Mouse (Mus musculus) kidney, embryonic 15.5 days (tissue): ENCODE measurements around the gene Lhfpl2. TPM values are rescaled to one million over a fixed set of nuclear protein-coding genes. Genes with fewer than 3 reads are reported as not detected.
A peak's percentile ranks its signal among the peaks of the same experiment; 100 is the strongest.

Source experiments
- ATAC-seq: fragments of 200-750 bp; cut with Nextera tagmentation; replicated peaks from 2 replicates; pipeline ENCODE4 v1.8.0; 2017; ENCODE audit warnings: moderate TSS enrichment; ENCODE audit not compliant: low FRiP score
- H3K27ac ChIP-seq: fragments of 300-500 bp; sonication (generic); 2 replicates; pipeline ENCODE4 v1.5.1; 2015; ENCODE audit warnings: mild to moderate bottlenecking, inconsistent platforms
- H3K27me3 ChIP-seq: fragments of 300-500 bp; sonication (generic); 2 replicates; pipeline ENCODE4 v1.6.1; 2015; ENCODE audit warnings: inconsistent platforms
- H3K36me3 ChIP-seq: fragments of 300-500 bp; sonication (generic); 2 replicates; pipeline ENCODE4 v1.6.1; 2015; ENCODE audit warnings: inconsistent platforms
- H3K4me1 ChIP-seq: fragments of 300-500 bp; sonication (generic); 2 replicates; pipeline ENCODE4 v1.6.1; 2015; ENCODE audit warnings: inconsistent platforms
- H3K4me2 ChIP-seq: fragments of 300-500 bp; sonication (generic); 2 replicates; pipeline ENCODE4 v1.6.1; 2015; ENCODE audit warnings: moderate library complexity, mild to moderate bottlenecking, inconsistent platforms
- H3K4me3 ChIP-seq: fragments of 300-500 bp; sonication (generic); replicated peaks from 2 replicates; pipeline ENCODE4 v1.5.1; 2015; ENCODE audit warnings: mild to moderate bottlenecking, inconsistent platforms
- H3K9ac ChIP-seq: fragments of 300-500 bp; sonication (generic); 2 replicates; pipeline ENCODE4 v1.6.1; 2015; ENCODE audit warnings: mild to moderate bottlenecking, inconsistent platforms
- H3K9me3 ChIP-seq: fragments of 300-500 bp; sonication (generic); replicated peaks from 2 replicates; pipeline ENCODE4 v1.6.1; 2016; ENCODE audit warnings: inconsistent platforms
- WGBS: fragments of 180-500 bp; shearing (Covaris S2); methylation state at CpG from one replicate; pipeline ENCODE4 v1.1.7; 2015; ENCODE audit warnings: mixed read lengths; 5-methylcytosine and 5-hydroxymethylcytosine counted together
- polyA plus RNA-seq: library from polyadenylated mRNA; unstranded; fragments of >200 nt; fragmentation: Nextera tagmentation; extraction: Ambion mirVana; gene quantifications from 2 replicates; pipeline ENCODE4 v1.2.1, GENCODE M21; 2015

Lhfpl2 gene
- polyA plus RNA-seq, 1 experiment from 2014 or later, result 89.1 TPM

- Histone ChIP-seq H3K27me3 (no peaks in the 10 kb centered on the region), H3K9me3 (no peaks in the 10 kb centered on the region), H3K4me2 (no peak overlapping the region), H3K9ac (no peak overlapping the region), H3K4me1 (peaks cover 78% of the 10 kb centered on the region), H3K36me3 (peaks cover 25% of the 10 kb centered on the region), H3K27ac (no peak overlapping the region), H3K4me3 (no peak overlapping the region)
- WGBS, result 73% methylated on average over 10 of the region's 10 CpGs
- ATAC-seq, result no peak
These were observed 43.5 kb downstream of the Lhfpl2 start for GRCm38 (mm10) chr13:94101020-94101571.

DNA sequence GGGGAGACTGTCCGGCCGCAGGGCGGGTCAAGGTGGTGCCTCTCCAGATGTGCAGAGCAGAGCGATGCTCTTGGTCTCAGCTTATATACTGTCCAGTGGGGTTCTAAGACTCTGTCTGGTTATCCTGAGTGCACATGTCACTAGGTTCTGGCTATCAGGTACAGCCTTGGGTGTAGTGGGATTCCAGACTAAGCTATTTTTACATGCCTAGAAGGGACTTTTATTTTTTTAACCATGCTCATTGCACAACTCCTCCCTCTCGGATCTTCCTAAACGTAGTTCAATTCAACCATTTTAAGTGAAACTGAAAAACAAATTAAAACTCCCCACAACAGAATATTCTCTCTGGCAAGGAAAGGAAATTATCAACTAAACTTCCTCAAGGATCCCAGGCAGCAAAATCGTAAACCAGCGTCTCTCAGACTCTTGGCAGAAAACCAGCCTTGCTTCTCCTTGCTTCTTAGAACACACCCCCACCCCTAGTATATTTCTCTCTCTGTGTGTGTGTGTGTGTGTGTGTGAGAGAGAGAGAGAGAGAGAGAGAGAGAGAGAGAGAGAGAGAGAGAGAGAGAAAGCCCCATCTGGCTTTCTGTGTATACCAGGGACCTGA is 47.4 kb downstream of the Lhfpl2 start:
- WGBS, result 62% methylated on average over 8 of the region's 8 CpGs
- 0 out of 2 replicates have a peak, but pooled peaks have one; percentile 31 for ATAC-seq
- no peak overlapping the region for H3K9ac ChIP-seq
- no peaks in the 10 kb centered on the region for H3K27me3 ChIP-seq
- 0 out of 2 replicates have a peak overlapping the region, but pooled peaks have one; percentile 33 for H3K27ac ChIP-seq
- H3K9me3 ChIP-seq, result no peaks in the 10 kb centered on the region
- H3K4me2 ChIP-seq, result no peak overlapping the region
- peaks cover 38% of the 10 kb centered on the region for H3K36me3 ChIP-seq
- H3K4me1 ChIP-seq, result peaks cover 41% of the 10 kb centered on the region
- H3K4me3 ChIP-seq, result no peak overlapping the region

- Histone ChIP-seq H3K27me3 (no peaks in the 10 kb centered on the region), H3K4me3 (no peak overlapping the region), H3K27ac (no peak overlapping the region), H3K4me1 (peaks cover 30% of the 10 kb centered on the region), H3K9me3 (no peaks in the 10 kb centered on the region), H3K4me2 (no peak overlapping the region), H3K9ac (no peak overlapping the region), H3K36me3 (peaks cover 49% of the 10 kb centered on the region)
- WGBS, result 73% methylated on average over 8 of the region's 8 CpGs
- no peak for ATAC-seq
These were observed 48.8 kb downstream of the Lhfpl2 start for GRCm38 (mm10) chr13:94106431-94106830.

DNA sequence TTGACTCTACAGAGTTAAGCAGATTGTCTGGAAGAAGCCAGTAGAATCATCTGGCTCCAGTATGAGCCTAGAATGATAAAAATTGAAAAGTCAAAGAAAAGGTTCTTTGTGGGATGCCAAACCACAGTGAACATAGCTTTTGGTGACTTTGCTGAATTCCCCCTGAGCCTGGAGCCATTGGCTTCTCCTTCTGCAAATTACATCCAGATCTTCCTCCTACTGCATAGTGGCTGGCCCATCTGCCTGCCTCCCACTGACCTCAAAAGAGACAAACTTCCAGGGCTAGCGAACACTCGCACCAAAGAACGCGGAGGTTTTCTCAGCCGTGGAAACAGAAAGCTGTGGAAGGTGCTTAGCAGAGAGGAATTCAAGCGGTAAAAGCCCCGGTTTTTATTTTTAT is 49.4 kb downstream of the Lhfpl2 start:
- no peaks in the 10 kb centered on the region for H3K27me3 ChIP-seq
- H3K36me3 ChIP-seq, result peaks cover 54% of the 10 kb centered on the region
- peaks cover 27% of the 10 kb centered on the region for H3K4me1 ChIP-seq
- no peak for ATAC-seq
- no peak overlapping the region for H3K4me2 ChIP-seq
- no peak overlapping the region for H3K4me3 ChIP-seq
- WGBS, result 82% methylated on average over 7 of the region's 7 CpGs
- no peak overlapping the region for H3K27ac ChIP-seq
- H3K9me3 ChIP-seq, result no peaks in the 10 kb centered on the region
- no peak overlapping the region for H3K9ac ChIP-seq

GRCm38 (mm10) chr13:94110556-94110955 is 53.0 kb downstream of the Lhfpl2 start:
- no peak for ATAC-seq
- no peak overlapping the region for H3K9ac ChIP-seq
- H3K27me3 ChIP-seq, result no peaks in the 10 kb centered on the region
- H3K4me2 ChIP-seq, result no peak overlapping the region
- H3K36me3 ChIP-seq, result peaks cover 54% of the 10 kb centered on the region
- WGBS, result 90% methylated on average over 8 of the region's 8 CpGs
- H3K27ac ChIP-seq, result no peak overlapping the region
- H3K9me3 ChIP-seq, result no peaks in the 10 kb centered on the region
- no peak overlapping the region for H3K4me3 ChIP-seq
- H3K4me1 ChIP-seq, result peaks cover 27% of the 10 kb centered on the region

GRCm38 (mm10) chr13:94115476-94115875 is 57.9 kb downstream of the Lhfpl2 start:
- 22% methylated on average over 4 of the region's 4 CpGs for WGBS
- Histone ChIP-seq H3K4me3 (no peak overlapping the region), H3K4me2 (no peak overlapping the region), H3K27ac (peak overlapping the region; percentile 92), H3K36me3 (peaks cover 40% of the 10 kb centered on the region), H3K27me3 (no peaks in the 10 kb centered on the region), H3K9ac (no peak overlapping the region), H3K9me3 (no peaks in the 10 kb centered on the region), H3K4me1 (peaks cover 43% of the 10 kb centered on the region)
- ATAC-seq, result no peak; the same call in 1 of the 2 replicates

- H3K9ac ChIP-seq, result no peak overlapping the region
- H3K4me1 ChIP-seq, result peaks cover 50% of the 10 kb centered on the region
- H3K9me3 ChIP-seq, result no peaks in the 10 kb centered on the region
- peak; percentile 76 for ATAC-seq
- peaks cover 35% of the 10 kb centered on the region for H3K36me3 ChIP-seq
- peak overlapping the region; percentile 43 for H3K4me2 ChIP-seq
- H3K27ac ChIP-seq, result peak overlapping the region; percentile 92
- no peaks in the 10 kb centered on the region for H3K27me3 ChIP-seq
- WGBS, result 11% methylated on average over 13 of the region's 13 CpGs
- 0 out of 2 replicates have a peak overlapping the region, but pooled peaks have one; percentile 6 for H3K4me3 ChIP-seq
These were observed 59.3 kb downstream of the Lhfpl2 start for GRCm38 (mm10) chr13:94116705-94117410.

- Histone ChIP-seq H3K9me3 (no peaks in the 10 kb centered on the region), H3K4me3 (no peak overlapping the region), H3K9ac (no peak overlapping the region), H3K27me3 (no peaks in the 10 kb centered on the region), H3K4me2 (no peak overlapping the region), H3K4me1 (peaks cover 53% of the 10 kb centered on the region), H3K36me3 (peaks cover 30% of the 10 kb centered on the region), H3K27ac (peak overlapping the region; percentile 92)
- WGBS, result 85% methylated on average over 10 of the region's 10 CpGs
- no peak for ATAC-seq
These were observed 59.9 kb downstream of the Lhfpl2 start for GRCm38 (mm10) chr13:94117522-94117921.

DNA sequence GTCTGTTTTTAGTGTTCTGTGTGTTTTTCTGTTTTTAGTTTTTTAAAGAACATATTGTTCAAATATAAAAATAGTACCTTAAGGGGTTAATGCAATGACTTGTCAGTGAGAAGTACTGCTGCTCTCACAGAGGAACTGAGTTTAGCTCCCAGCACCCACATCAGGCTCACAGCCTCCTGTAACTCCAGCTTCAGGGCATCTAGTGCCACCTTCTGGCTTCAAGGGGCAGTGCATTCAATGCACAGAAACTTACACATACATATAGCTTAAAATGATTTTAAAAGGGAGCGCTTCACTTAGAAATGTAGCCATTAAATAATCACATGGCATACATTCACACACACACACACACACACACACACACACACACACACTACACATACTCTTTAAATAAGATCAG is 60.5 kb downstream of the Lhfpl2 start:
- no peak for ATAC-seq
- WGBS, result 96% methylated on average over 1 of the region's 1 CpGs
- Histone ChIP-seq H3K4me1 (peaks cover 55% of the 10 kb centered on the region), H3K9me3 (no peaks in the 10 kb centered on the region), H3K36me3 (peaks cover 32% of the 10 kb centered on the region), H3K9ac (no peak overlapping the region), H3K4me3 (no peak overlapping the region), H3K27ac (no peak overlapping the region), H3K4me2 (no peak overlapping the region), H3K27me3 (no peaks in the 10 kb centered on the region)

DNA sequence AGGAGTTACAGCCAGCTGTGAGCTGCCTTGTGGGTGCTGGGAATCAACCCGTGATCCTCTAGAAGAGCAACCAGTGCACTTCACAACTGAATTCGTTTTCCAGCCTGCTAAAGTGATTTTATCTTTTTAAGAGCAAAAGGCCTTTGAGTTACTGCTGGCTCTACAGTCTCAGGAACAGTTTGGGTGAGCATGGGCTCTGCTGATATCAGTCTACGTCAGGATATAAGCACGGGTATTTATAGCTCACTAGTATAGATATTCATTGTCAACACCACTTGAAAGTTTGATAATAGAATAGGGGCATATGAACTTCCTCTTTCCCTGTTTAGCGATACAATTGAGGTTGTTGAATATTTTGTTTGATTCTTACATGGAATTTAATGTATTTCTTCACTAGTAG is 61.7 kb downstream of the Lhfpl2 start:
- Histone ChIP-seq H3K9me3 (no peaks in the 10 kb centered on the region), H3K4me2 (no peak overlapping the region), H3K4me1 (peaks cover 49% of the 10 kb centered on the region), H3K36me3 (peaks cover 34% of the 10 kb centered on the region), H3K27me3 (no peaks in the 10 kb centered on the region), H3K4me3 (no peak overlapping the region), H3K9ac (no peak overlapping the region), H3K27ac (no peak overlapping the region)
- ATAC-seq, result no peak
- 87% methylated on average over 5 of the region's 5 CpGs for WGBS

DNA sequence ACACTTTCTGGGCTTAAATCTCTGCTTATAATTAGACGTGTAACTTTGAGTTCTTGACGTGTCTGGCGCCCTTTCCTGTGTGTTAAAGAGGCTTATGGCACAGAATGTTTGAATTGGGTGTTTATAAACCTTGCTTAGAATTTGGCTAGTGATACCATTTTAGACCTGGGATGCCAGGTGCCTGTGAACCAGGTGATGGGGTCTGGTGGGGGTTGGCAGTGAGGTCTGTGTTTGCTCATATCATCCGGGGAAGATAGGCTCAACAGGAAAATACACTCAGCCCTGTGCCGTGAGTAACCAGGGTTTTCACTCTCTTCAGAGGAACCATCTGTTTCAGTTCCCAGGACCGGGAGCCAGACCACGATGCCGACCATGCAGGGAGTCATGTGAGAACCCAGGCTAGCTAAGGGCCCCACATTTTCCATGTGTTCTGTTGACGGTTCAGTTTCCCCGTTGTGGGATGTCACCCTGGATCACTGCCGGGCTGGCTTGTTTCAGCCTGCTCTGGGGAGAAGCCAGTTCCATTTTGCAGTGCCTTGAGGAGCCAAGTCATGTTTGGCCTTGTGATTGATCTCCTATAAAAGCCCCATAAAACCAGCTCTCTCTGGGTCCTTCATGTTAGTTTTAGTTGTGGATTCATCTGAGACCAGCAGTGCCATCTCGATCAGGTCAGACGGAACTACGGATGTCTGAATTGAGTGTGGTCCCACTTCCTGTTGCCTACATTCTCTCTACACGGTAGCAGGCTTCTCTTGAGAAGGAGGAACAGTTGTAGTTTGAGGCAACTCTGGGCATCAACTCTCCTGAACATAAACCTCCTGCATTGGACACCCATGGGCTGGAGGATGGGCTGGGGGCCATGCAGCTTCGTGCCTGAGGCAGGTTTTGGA is 65.4 kb downstream of the Lhfpl2 start:
- Histone ChIP-seq H3K27ac (no peak overlapping the region), H3K9me3 (no peaks in the 10 kb centered on the region), H3K9ac (no peak overlapping the region), H3K36me3 (peaks cover 44% of the 10 kb centered on the region), H3K4me2 (no peak overlapping the region), H3K4me1 (peaks cover 15% of the 10 kb centered on the region; the same call in 1 of the 2 replicates), H3K4me3 (no peak overlapping the region), H3K27me3 (no peaks in the 10 kb centered on the region)
- 83% methylated on average over 16 of the region's 16 CpGs for WGBS
- no peak for ATAC-seq
